Mouse (Mus musculus) gastrocnemius, postnatal 25 days (tissue): ENCODE data around the gene Tgfb1i1. TPM values are rescaled to one million over a fixed set of nuclear protein-coding genes. Genes with fewer than 3 reads are reported as not detected.

Experiments
- DNase-seq: peaks from one replicate; pipeline ENCODE4 v3.0.0; 2022
- long read RNA-seq, 2 experiments: library from polyadenylated mRNA; stranded (forward); transcript quantifications; one replicate each; pipeline ENCODE4 v2.0.0; 2021
- total RNA-seq, 2 experiments: library from RNA; stranded (reverse); gene quantifications; 1 replicate in 1 of 2; 2 replicates in 1 of 2; pipeline ENCODE4 v1.2.3; 2021

The Tgfb1i1 gene
- total RNA-seq: 10 to 100 TPM in 1 of 2 experiments, 1 to 10 TPM in 1; 9.0 to 10.2 TPM
- long read RNA-seq, experiment 1, partial matches to known transcripts: 0 of 7 reads
- long read RNA-seq, experiment 1, other reads (novel, unspliced or antisense): 2 of 7 reads
- long read RNA-seq, experiment 2, partial matches to known transcripts: 0 of 4 reads
- long read RNA-seq, experiment 2, other reads (novel, unspliced or antisense): 2 of 4 reads

- DNase-seq: peak; percentile 75
Measured at GRCm38 (mm10) chr7:128246496-128247391, at the start of gene Tgfb1i1. Gene Tgfb1i1 (plus strand): TSS chr7:128246812.

GRCm38 (mm10) chr7:128201607-128202006, 45.0 kb upstream of the Tgfb1i1 start:
- DNase-seq: no peak

GRCm38 (mm10) chr7:128203071-128203470, 43.5 kb upstream of the Tgfb1i1 start:
- DNase-seq: no peak

- no peak for DNase-seq
Measured at GRCm38 (mm10) chr7:128204179-128204578, 42.4 kb upstream of the Tgfb1i1 start.

- no peak for DNase-seq
Measured at GRCm38 (mm10) chr7:128205695-128206094, 40.9 kb upstream of the Tgfb1i1 start.

GRCm38 (mm10) chr7:128206152-128206551, 40.5 kb upstream of the Tgfb1i1 start, which contains the start of gene Cox6a2:
Gene Cox6a2 (minus strand): TSS chr7:128206387.
- peak; percentile 57 for DNase-seq

GRCm38 (mm10) chr7:128208187-128208586, 38.4 kb upstream of the Tgfb1i1 start:
- no peak for DNase-seq

GRCm38 (mm10) chr7:128209826-128210225, 36.8 kb upstream of the Tgfb1i1 start:
- DNase-seq: no peak

GRCm38 (mm10) chr7:128219952-128220351, 26.7 kb upstream of the Tgfb1i1 start:
- no peak for DNase-seq

GRCm38 (mm10) chr7:128220936-128221335, 25.7 kb upstream of the Tgfb1i1 start:
- DNase-seq: no peak

- DNase-seq: no peak
Measured at GRCm38 (mm10) chr7:128231741-128232140, 14.9 kb upstream of the Tgfb1i1 start.

- no peak for DNase-seq
Measured at GRCm38 (mm10) chr7:128234796-128235195, 11.8 kb upstream of the Tgfb1i1 start.

GRCm38 (mm10) chr7:128235481-128235880, 11.1 kb upstream of the Tgfb1i1 start:
- DNase-seq: no peak

GRCm38 (mm10) chr7:128236426-128236825, 10.2 kb upstream of the Tgfb1i1 start:
- no peak for DNase-seq

- peak; percentile 81 for DNase-seq
Measured at GRCm38 (mm10) chr7:128236856-128237592, 9.6 kb upstream of the Tgfb1i1 start, which contains the start of gene Armc5. Gene Armc5 (plus strand): TSS chr7:128237342.

GRCm38 (mm10) chr7:128237593-128237926, 9.1 kb upstream of the Tgfb1i1 start:
- DNase-seq: no peak

- peak; percentile 99 for DNase-seq
Measured at GRCm38 (mm10) chr7:128237927-128238778, 8.5 kb upstream of the Tgfb1i1 start, which contains the start of gene 9130023H24Rik. Gene 9130023H24Rik (minus strand): TSS chr7:128238031.

- DNase-seq: no peak
Measured at GRCm38 (mm10) chr7:128238991-128239390, 7.6 kb upstream of the Tgfb1i1 start.

- no peak for DNase-seq
Measured at GRCm38 (mm10) chr7:128240131-128240784, 6.4 kb upstream of the Tgfb1i1 start.

- DNase-seq: no peak
Measured at GRCm38 (mm10) chr7:128242331-128242730, 4.3 kb upstream of the Tgfb1i1 start.

GRCm38 (mm10) chr7:128243921-128244320, 2.7 kb upstream of the Tgfb1i1 start:
- no peak for DNase-seq
